Mouse (Mus musculus): ENCODE measurements around the gene Pfn3.

- TF ChIP-seq CTCF (IDR thresholded peaks at IDR 0.05; ENCODE audit: low read depth): no peak
- no peak for TF ChIP-seq EP300 (IDR thresholded peaks at IDR 0.05; ENCODE audit: low read depth)
These were observed 39.2 kb downstream of the Pfn3 start for GRCm38 (mm10) chr13:55375877-55376276.

Measured in liver, embryonic 14.5 days (tissue).